Mouse (Mus musculus) MN1 (cell line): ENCODE results near the gene Gbp5.
A peak's percentile ranks its signal among the peaks of the same experiment; 100 is the strongest.
"Not testable (repeated sequence)": the region's sequence is repeated elsewhere in the genome, so short reads cannot be mapped to it uniquely, and the experiment has no call there.

Source experiments
- DNase-seq: peaks from one replicate; pipeline ENCODE4 v3.0.0-alpha.2; 2016; ENCODE audit warnings: low spot score

The Gbp5 gene

DNA sequence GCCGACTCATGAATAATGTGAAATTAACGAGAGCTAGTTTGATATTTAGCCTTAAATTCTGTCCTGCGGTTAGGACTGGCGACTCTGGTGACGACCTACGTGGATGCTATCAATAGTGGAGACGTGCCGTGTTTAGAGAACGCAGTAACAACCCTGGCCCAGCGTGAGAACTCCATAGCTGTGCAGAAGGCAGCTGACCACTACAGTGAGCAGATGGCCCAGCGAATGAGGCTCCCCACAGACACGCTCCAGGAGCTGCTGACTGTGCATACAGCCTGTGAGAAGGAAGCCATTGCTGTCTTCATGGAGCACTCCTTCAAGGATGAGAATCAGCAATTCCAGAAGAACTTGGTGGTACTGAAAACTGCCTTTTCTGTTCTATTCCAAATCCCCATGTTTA is 49.0 kb downstream of the Gbp5 start:
- not testable (repeated sequence) for DNase-seq

- DNase-seq = no peak
These were observed 52.9 kb downstream of the Gbp5 start for GRCm38 (mm10) chr3:142546690-142547089.

GRCm38 (mm10) chr3:142550052-142550676 is 56.4 kb downstream of the Gbp5 start:
- DNase-seq = no peak

DNA sequence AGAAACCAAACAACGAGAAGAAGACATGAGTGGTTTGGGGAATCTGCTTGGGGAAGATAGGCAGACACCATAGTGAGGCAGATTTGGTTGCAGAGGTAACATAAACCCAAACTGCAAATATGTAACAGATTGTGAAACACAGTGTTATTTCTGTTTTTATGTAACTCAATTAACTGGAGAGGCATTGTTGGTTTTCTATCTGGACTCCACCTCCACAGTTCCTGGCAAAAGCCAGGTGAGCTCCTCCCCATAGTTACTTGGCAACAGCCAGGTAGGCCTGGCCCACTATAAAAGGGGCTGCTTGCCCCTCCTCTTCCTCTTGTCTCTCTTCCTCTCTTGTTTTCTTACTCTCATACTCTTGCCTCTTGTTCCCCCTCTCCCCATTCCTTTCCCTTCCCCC is 60.8 kb downstream of the Gbp5 start:
- DNase-seq = no peak

DNA sequence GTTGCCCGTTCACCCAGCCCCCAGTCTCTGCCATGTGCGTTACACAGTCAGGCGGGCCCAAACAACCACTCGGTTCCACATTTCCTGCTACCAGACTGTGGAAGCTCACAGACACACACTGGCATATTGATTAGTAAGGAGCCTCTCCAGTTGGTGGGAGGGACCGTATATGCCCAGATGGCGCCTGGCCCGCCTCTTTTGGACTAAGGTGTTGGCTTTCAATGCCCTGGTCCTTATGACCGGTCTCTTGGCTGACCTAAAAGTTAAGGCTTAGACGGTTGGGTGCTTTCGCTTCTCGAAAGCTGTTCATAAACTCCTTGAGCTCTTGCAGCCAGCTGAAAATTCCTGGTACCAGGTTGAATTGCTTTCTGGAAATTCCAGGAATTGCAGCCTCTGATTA is 61.8 kb downstream of the Gbp5 start:
- DNase-seq = no peak

- DNase-seq = no peak
These were observed 66.0 kb downstream of the Gbp5 start, which contains the start of gene Gbp3 for GRCm38 (mm10) chr3:142559632-142560228. Gene Gbp3, plus strand, starts transcription at chr3:142560026.

DNA sequence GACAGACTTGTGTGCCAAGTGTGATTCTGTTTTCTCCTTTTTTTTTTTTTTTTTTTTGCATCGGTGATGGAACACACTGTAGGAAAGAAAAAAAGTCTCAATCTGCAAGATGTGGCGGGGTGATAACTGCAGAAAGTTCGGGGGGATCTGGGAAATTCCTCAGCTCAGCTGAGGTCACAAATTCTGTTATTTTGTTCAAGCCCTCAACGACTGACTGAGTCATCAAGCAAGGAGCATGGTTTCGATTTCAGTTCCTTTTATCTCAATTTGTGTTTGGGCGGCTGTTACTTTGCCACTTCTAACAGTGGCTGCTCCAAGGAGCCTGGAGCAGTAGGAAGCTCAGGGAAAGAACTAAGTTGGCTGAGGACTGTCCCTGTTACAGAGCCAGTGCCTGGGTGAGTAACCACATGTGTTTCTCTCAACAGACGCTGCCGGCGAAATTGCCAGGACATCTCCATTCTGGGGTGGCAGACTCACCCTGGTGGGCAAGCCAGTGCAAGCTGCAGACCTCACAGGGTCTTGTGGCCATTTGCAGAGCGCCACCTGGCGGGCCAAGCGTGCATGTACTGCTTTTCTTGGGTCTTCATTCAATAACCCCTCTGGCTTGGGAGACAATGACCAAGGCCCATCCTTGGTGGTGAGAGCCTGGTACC is 66.6 kb downstream of the Gbp5 start:
- peak; percentile 63 for DNase-seq

DNA sequence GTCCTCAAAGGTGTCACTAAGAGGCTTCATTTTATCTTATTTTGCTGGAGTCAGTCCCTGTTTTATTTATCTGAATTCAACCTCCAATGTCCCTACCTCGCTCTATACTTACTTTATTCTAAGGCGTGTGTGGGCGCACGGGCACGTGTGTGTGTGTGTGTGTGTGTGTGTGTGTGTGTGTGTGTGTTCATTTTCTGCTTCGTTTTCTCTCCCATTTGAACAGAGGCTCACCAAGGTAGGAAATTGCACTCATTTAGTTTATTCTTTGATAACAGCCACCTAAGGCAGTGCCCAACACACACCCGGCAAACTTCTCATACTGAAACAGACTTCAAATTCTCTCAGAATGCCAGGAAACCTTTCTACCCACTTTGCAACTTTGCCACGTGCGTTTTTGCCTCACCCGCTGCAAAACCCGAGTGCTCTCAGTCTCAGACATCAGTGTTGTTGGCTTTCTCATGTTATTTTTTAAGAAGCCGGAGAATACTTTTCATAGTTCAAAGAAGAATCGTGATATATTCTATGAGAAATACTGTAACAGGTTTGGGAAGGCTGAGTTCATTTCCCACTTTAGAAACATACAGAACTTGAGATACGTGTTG is 67.4 kb downstream of the Gbp5 start:
- DNase-seq = no peak

GRCm38 (mm10) chr3:142561666-142562065 is 67.9 kb downstream of the Gbp5 start:
- DNase-seq = no peak

DNA sequence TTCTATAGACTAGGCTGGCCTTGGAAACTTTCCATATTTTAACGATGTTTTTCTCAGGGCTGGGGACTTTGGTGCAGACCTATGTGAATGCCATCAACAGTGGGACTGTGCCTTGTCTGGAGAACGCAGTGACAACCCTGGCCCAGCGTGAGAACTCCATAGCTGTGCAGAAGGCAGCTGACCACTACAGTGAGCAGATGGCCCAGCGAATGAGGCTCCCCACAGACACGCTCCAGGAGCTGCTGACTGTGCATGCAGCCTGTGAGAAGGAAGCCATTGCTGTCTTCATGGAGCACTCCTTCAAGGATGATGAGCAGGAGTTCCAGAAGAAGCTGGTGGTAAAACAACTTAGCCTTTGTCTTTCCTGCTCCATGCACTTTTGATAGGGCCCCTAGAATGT is 73.7 kb downstream of the Gbp5 start:
- not testable (repeated sequence) for DNase-seq

- DNase-seq = no peak
These were observed 77.0 kb downstream of the Gbp5 start for GRCm38 (mm10) chr3:142570738-142571137.
